Mouse (Mus musculus): ENCODE results near the gene Fcgbp.
A peak's percentile ranks its signal among the peaks of the same experiment; 100 is the strongest.
"Not testable (repeated sequence)": the region's sequence is repeated elsewhere in the genome, so short reads cannot be mapped to it uniquely, and the experiment has no call there.

Fcgbp gene

DNA sequence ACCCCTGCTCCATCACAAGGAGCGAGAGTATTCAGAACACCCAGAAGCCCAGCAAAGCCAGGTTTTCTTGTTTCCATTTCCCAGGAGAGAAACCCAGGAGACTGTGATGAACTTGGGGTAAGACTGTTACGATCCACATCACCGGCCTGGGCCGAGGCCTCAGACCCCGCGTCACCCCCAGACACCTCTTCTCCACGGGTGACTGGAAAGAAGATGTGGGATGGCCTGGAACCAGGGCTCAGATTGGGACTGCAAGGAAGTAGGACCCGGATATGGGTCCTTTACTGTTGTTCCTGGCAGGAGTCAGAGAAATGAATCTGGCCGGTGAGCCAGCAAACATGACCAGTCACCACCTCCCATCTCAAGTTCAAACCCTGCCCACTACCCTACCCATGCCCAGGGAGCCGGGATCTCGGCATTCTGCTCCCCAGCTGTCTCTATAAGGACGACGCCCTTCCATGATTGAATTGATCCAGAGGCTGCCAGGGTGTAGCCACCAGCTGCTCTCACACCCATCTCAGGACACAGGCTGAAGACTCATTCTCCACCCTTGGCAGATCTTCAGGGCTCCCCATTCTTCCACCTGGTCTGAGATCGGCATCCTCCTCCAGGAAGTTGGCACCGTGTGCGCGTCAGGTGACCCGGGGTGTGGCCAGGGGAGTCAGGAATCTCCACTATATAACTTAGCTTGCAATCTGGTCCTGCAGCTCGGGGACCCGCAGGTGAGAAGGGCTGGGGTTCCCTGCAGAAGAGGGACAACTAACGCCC is at the start of gene Fcgbp:
TSS of gene Fcgbp (plus strand) at position 706 of the 768 bp plus-strand sequence.
- DNase-seq (ENCODE audit: low spot score): no peak

DNA sequence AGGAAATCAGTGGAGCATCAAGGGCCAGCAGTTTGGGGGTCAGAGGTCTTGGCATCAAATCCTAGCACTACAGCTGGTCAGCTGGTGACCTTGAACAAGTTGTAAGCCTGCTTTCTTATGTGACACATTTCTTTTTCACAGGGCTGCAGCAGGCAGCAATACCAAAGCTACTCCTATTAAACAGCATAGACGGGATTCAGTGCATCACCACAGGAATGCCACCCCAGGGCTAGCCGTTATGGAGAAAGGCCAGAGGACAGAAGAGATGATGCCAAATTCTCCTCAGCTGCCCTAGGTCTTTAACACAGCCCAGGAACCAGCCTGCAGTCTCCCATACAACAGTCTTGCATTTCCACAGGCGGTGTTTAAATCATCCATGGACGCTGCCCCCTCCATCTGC is 26.5 kb upstream of the Fcgbp start:
- no peak for DNase-seq (ENCODE audit: low spot score)

DNA sequence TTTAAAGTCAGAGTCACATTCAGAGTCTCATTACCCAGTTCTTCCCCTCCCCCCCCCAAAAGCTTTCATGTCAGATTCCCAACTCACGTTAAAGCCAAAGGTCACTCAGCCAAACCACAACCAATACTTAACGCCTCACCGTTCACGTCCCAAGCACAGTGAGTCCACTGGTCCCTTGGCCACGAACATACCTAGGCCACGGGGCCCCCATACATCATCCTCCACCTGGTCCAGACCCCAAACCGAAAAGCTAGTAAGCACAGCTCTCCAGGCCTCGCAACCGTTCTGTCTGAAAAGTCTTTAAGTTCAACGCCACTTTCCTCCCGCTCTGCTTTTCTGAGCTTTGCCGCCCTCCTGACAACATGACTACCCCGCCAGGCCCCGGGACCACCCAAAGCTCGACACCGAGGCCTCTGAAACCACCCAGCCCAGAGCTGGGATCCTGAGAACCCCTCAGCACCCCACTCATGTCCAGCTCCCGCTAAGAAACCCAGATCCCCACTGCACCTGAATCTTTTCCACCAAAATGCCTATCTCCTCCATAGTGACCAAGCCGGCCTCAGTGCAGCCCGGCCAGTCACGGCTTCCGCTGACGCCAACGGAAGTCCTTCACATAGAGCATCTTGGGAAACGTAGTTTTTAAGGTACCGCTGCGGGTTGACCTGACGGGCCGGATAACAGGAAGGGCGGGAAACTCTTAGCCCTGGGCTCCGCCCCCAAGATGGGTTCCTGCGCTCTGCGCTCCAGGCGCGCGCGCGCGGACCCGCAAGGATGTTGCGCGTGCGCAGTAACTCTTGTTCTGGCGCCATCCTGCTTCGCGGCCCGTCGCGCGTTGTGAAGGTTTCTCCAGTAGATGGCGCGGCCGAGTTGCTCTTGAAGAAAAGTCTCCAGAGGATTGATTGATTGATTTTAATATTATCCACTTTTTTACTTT is 21.3 kb upstream of the Fcgbp start, which contains the start of gene Psmc4:
TSS of gene Psmc4 (minus strand) at position 626 of the 934 bp plus-strand sequence.
- DNase-seq (ENCODE audit: low spot score): peak; percentile 97

DNA sequence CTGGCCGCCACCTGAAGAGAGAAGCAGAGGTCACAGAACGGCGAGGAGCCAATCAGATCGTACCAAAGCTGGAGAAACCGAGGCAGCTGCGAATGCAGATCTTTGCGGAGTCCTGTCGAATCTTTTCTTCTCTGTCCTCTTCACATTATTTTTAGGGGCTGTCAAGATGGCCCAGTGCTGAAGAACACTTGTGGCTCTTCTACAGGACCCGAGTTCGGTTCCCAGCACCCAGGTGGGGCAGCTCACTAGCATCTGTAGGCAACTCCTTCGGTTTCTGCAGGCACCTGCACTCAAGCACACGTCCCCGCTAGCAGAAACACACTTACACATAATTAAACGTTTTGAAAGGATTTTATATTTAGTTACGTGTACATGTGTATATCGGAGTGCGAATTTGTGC is 20.5 kb upstream of the Fcgbp start:
- no peak for DNase-seq (ENCODE audit: low spot score)

DNA sequence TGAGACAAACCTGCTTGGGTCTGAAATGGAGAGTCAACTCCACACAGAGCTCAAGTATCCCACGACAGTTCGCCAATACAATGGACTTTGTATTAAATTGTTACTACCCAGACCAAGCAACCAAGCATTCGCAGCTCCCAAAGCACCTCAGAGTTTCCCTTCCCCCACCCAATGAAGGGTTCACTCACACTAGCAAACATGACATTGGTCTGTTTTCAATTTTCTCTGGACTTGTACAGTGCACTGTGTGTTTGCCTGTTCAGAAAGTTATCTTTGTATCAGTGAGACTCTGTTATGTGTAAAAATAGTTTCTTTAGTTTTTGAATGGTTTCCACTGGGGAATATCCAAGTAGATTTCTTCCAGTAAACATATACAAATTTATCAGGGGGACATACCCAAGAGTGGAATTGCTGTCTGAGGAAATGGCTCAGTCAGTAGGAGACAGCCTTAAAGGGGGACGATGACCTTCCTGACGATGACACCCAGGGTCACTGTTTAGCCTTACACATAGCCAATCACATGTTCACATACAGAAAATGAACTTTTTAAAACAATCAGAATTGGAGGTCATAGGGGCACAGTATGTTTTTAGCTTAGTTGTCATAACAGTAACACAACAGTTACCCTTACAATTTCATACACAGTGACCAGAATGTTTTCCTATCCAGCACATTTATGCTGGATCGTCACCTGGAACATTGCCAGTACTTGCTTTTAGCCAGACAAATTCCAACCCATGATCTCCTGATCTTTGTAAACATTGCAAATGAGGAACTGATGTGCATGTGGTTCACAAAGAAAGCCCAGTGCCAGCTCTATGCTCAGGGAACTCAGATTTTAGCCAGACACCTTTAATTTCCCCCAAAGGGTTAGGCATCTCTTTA is 17.7 kb upstream of the Fcgbp start:
- DNase-seq (ENCODE audit: low spot score): no peak

DNA sequence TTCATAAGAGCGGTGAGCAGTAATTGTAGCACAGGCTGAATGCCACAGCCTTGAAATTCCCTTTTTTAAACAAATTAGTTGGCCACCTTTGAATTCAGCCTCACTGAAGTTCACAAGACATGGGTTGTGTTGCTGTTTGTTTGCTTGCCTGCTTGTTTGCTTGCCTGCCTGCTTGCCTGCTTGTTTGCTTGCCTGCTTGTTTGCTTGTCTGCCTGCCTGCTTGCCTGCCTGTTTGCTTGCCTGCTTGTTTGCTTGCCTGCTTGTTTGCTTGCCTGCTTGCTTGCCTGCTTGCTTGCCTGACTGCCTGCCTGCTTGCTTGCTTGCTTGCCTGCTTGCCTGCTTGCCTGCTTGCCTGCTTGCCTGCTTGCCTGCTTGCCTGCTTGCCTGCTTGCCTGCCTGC is 11.1 kb upstream of the Fcgbp start:
- no peak for DNase-seq (ENCODE audit: low spot score)

DNA sequence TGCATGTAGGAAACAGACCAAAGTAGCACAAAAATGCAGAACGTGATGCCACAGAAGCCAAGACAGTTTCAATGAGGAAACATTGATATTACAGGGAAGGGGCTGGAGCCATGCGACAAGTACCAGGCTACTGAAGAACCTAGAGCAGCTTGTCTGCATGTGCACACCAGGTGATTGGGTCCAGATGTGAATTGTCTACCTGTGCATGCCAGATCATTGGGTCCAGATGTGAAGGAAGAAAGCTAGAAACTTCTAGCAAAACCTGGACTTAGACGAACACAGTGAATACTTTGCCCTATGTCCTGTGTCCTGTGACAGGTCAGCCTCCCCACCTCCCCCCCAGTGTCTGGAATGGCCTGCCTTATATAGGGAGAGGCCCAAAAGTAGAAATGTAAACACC is 2.4 kb upstream of the Fcgbp start:
- no peak for DNase-seq (ENCODE audit: low spot score)

DNA sequence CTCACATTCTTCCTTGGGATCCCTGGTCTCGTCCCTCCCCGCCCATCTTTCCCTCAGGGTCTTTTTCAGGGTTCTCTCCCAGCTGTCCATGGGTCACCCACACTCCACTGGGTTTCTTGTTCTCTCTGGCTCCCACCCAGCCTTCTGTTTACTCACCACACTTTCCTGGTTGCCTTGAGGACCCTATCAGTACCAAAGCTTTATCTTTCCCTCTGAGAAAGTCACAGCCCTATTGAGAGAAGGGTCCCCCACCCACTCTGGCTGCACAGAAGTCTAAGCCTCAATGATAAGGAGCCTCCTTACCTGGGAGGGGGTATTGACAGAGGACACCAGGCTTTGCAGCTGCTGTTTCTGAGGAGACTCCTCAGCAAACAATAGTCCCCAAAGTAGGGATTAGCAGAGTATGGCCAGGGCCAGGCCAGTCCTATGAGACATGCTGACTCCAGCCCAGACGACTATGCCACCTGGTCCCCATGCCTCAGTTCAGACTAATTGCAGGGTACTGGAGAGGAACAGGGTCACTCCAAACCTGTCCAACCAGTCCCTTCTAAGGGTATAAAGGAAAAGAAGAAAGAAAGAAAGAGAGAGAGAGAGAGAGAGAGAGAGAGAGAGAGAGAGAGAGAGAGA is 1.4 kb upstream of the Fcgbp start:
- no peak for DNase-seq (ENCODE audit: low spot score)

DNA sequence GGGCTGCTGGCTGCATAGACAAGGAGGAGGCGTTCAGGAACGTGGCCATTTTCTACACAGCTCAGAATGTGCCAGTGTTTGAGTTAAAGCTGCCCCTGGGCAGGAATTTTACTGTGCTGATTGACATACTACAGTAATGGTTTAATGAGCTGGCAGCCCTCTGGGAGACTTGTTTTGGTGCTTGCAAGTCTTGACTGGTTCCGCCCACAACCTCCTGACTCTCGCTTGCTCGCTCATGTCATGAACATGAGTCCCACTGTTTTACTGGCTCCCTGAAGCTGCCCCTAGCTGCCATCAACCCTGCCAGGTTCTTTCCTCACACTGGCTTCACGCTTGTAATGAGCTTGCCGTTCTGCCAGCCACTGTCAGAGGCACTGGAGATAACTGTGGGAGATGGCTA is 13.2 kb downstream of the Fcgbp start:
- DNase-seq (ENCODE audit: low spot score): no peak

DNA sequence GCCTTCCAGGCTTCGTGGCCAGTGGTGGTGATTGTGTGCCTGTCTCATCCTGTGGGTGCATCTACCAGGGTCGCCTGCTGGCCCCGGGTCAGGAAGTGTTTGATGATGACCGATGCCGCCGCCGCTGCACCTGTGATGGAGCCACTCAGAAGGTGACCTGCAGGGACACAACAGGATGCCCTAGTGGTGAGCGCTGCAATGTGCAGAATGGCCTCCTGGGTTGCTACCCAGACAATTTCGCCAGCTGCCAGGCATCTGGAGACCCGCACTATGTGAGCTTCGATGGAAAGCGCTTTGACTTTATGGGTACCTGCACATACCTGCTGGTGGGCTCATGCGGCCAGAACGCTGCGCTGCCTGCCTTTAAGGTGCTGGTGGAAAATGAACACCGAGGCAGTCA is 15.2 kb downstream of the Fcgbp start:
- DNase-seq (ENCODE audit: low spot score): no peak

DNA sequence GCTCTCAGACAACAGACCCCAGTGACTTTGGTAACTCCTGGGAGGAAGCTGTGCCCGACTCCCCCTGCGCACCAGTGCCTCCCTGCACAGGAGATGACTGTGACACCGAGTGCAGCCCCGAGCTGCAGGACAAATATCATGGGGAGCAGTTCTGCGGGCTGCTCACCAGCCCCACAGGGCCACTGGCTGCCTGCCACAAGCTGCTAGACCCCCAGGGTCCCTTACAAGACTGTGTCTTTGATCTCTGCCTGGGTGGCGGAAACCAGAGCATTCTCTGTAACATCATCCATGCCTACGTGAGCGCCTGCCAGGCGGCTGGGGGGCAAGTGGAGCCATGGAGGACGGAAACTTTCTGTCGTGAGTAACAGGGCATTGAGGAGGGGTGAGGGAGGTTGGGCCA is 22.5 kb downstream of the Fcgbp start:
- no peak for DNase-seq (ENCODE audit: low spot score)

DNA sequence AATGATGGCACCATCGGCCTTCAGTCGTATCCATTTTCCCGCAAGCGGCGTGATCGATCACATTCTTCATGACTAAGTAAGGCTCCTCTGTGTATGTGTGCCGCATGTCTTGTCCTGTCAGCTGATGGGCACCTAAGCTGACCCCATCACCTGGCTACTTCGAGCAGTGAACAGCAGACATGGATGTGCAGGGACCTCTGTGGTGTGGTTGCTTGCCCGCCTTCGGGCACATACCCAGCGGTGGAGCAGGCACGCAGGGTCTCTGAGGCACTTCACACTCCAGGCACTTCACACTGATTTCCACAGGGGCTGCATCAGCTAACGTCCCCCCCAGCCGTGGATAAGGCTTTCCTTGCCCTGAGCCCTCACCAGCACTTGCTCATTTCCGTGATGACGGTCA is 28.1 kb downstream of the Fcgbp start:
- no peak for DNase-seq (ENCODE audit: low spot score)

DNA sequence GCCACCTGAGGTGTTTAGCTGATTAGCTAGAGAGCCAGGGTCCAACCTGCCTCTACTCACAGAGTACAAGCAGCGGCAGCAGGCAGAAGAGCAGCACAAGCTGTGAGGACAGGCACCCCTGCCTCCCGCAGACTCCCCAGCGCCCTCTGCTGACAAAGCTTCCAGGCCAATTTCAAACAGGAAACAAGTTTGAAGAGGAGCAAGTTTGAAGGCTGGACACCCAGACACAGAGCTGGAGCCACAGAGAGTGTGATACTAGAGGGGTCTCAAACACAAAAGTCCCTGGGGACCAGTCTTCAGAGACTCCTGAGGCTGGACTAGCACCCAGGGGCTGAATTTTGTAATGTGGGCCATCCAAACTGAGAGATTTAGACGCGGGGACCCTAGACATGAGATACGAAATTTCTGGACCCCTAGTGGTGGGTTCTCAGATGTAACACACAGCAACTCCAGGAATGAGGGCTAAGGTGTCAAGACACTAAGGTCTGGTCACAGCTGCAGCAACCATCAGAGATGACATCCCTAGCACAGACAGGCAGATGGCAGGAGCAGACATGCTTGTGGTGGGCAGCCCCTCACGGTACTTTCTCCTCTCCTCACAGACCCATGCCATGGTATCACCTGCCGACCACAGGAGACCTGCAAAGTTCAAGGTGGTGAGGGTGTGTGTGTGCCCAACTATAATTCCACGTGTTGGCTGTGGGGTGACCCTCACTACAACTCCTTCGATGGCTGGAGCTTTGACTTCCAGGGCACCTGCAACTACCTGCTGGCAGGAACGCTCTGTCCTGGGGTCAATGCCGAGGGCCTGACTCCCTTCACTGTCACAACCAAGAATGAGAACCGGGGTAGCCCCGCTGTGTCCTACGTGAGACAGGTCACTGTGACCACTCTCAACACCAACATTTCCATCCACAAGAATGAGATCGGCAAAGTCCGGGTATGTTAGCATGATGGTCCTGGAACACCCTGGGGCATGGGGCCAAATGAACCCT is 29.9 kb downstream of the Fcgbp start:
- DNase-seq (ENCODE audit: low spot score): peak; percentile 45

DNA sequence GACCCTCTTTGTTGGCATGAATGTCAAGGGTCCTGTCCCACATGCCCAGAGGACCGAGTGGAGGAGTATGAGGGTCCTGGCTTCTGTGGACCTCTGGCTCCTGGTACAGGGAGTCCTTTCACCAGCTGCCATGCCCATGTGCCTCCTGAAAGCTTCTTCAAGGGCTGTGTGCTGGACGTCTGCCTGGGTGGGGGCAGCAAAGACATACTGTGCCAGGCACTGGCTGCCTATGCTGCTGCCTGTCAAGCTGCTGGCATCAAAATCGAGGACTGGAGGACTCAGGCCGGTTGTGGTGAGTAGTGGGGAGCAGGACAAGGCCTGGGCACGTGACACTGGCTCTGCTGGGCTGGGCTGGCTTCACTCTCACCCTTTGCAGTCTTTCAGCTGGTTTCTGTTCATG is 31.9 kb downstream of the Fcgbp start:
- not testable (repeated sequence) for DNase-seq (ENCODE audit: low spot score)

DNA sequence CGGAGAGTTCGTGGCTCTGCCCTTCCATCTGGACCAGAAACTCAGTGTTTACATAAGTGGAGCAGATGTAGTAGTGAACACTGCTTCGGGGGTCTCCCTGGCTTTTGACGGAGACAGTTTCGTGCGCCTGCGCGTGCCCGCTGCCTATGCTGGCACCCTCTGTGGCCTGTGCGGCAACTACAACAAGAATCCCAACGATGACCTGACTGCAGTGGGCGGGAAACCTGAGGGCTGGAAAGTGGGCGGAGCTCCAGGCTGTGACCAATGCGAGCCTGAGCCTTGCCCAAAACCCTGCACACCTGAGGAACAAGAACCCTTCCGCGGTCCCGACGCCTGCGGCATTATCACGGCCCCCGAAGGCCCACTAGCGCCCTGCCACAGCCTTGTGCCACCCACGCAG is 33.6 kb downstream of the Fcgbp start:
- peak; percentile 21 for DNase-seq (ENCODE audit: low spot score)

DNA sequence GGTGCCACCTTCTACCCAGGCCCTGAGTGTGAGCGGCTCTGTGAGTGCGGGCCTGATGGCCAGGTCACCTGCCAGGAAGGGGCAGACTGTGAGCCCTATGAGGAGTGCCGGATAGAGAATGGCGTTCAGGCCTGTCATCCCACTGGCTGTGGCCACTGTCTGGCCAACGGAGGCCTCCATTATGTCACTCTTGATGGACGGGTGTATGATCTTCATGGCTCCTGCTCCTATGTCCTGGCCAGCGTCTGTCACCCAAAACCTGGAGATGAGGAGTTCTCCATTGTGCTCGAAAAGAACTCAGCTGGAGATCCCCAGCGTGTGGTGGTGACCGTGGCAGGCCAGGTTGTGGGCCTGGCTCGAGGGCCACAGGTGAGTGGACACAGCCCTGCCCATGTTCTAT is 35.2 kb downstream of the Fcgbp start:
- DNase-seq (ENCODE audit: low spot score): no peak

DNA sequence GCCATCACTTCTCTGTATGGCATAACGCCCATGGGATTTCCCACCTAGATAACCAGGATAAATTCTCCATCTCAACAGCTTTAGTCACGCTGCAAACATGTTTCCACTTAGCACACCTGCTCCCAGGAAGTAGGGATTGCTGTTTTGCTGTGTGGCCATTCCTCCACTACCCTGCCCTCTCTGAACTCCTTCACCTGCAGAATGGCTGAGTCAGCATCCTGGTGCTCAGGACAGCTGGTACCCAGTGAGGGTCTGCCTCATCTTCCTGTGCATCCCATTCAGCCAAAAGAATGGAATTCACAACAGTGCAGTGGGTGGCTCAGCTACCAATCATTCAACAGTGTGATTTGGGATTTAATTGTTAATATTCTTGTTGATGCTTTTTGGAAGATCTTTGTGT is 43.6 kb downstream of the Fcgbp start:
- no peak for DNase-seq (ENCODE audit: low spot score)

DNA sequence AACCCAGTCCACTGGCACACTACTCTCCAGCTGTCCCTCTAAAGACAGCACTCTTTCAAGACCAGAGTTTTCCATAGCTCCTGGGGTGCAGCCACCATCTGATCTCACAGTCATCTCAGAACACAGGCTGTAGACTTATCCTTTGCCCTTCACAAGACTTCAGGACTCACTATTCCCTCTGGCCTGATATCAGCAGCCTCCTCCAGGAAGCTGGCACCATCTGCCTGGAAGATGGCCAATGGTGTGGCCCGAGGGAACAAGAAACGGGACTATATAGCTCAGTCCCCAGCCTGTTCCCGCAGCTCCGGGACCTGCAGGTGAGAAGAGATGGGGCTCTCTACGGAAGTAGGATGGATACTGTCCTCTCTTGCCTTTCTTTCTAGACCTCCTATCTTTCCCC is 58.1 kb downstream of the Fcgbp start, which contains the start of gene 9530053A07Rik:
TSS of gene 9530053A07Rik (plus strand) at position 301 of the 400 bp plus-strand sequence.
- no peak for DNase-seq (ENCODE audit: low spot score)

DNA sequence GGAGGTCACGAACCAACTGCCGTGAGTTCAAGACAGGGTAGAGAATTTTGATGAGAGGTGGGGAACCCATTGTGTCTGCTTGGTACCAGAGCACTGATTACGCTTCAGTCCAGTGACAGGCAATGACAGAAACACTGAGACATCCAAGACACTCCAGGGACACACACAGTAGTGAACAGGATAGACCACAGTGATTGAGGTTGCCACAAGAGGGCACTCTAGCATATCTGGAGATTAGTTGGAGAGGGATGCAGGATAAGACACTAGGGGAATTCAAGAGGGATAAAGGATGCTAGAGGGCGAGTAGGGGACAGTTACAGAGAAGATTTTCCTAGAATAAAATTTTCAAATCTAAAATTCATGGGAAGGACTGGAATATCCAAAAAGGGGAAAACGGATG is 66.6 kb downstream of the Fcgbp start:
- no peak for DNase-seq (ENCODE audit: low spot score)

DNA sequence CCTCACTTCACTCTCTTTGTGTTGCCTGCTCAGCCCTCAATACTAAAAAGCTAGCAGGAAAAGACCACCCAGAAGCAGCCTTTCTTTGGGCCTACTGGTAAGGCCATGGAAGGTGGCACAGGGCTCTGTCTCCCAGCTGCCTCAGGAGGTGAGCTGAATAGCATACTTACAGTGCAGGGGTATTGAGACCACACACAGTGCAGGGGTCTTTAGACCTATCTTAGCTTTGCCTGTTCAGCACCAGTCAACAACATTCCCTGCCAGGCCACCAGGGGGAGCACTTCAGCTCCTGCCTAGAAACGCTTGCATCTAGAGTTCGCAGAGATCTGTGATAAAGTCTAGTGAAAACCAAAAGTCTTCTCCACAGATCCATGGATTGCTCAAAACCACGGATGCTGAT is 77.2 kb downstream of the Fcgbp start:
- DNase-seq (ENCODE audit: low spot score): peak; percentile 62
